Mouse (Mus musculus) frontal cortex, postnatal 14 days (tissue): ENCODE results near the gene Gm14139.
"Not testable (repeated sequence)": the region's sequence is repeated elsewhere in the genome, so short reads cannot be mapped to it uniquely, and the experiment has no call there.

Experiments
- DNase-seq, 2 experiments: peaks; one replicate each; pipeline ENCODE4 v3.0.0; 2022; ENCODE audit warnings: low spot score in 2 of 2

Gene Gm14139

DNA sequence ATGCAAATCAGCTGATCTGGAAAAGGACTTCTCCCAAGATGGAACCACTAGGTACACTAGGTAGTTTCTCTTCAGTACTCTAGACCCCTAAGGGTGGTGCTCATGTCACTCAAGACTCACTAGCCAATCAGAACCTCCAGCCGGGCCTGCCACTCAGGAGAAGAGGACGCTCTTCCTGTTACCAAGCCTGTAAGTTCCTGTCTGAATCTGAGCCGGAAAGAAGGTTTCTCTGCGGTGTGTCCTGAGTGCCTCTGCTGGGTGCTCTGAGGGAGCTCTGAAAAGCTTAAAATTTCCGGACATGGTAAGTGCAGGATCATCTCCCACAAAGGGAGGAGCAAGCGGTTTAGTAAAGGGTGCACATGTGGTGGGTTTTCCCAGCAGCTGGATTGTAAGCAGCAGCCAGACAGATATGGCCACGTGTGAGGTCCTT is at the start of gene Gm14139:
Gene Gm14139 (plus strand): TSS at position 186 of the 430 bp plus-strand sequence.
- not testable (repeated sequence) for DNase-seq

DNA sequence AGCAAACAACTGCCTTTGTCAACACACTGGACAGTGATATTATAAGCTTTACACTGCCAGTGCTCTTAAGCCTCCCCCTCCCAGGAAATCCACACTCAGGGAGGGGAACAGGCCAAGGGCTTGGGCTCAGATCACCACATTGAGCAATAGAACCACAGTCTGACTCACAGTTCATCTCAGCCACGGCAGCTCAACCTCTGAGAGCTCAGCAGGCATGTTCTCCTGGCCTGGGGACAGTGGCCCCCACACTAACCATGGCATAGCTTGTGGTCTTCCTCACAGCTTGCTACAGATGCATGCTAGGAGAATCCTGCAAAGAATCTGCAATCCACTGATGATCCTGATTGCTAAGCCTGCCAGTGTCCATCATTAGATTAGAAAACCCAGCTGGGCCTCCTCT is 49.6 kb upstream of the Gm14139 start:
- not testable (repeated sequence) for DNase-seq

DNA sequence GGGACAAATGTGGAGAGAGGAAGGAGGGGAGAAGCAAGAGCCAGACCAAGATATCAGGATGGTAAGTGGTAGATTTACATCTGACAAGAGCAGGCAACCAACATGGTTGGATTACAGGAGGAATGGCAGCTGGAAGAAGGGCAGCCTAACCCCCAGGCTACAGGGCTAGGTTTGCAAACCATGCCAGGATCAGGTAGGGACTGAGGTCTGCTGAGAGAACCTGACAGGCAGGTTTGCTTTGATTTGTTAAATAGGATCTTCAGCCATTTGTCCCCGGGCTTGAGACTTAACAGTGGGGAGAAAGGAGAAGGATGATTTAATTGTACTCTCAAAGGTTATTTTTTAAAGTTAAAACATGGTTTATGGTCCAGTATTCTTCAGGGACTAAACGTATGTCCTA is 48.8 kb upstream of the Gm14139 start:
- DNase-seq: no peak

DNA sequence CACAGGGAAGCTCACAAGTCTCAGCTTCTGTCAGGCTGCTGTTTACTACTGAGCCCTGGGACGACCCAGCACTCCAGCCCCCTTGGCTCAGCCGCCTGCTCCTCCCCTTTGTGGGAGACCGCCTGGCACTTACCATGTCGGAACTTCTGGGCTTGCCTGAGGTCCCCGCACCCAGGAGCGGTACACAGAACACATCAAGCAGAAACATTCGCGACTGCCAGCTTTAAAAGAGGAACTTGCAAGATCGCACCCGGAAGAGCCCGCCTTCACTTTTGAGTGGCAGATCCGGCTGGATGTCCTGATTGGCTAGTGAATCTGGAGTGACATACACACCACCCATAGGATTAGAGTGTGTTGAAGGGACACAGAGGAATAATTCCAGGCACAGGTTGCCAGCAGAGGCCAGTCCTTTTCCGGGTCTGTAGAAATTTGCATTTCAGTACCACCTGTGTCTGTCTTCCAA is 45.1 kb upstream of the Gm14139 start, which contains the start of gene Zfp120:
Gene Zfp120 (minus strand): TSS at position 274 of the 463 bp plus-strand sequence.
- peak; percentile 80 to 84 for DNase-seq

DNA sequence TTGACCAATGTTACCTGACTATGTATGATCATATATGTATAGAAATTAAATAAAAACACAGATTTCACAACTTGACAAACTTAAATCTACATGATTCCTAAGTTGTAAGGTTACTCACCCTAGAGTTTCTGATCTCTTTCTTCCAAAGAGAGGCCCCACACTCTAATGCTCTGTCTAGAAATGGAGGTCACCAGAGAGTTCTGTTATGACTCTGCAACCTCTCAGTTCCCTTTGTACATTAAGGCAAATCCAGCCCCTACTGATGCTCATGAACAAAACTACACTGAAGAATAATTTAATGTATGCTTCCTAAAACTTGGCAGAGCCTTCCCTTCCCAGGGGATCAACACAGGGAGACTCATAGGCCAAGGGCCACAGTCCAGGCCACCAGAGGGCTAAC is 14.9 kb upstream of the Gm14139 start:
- DNase-seq: no peak

DNA sequence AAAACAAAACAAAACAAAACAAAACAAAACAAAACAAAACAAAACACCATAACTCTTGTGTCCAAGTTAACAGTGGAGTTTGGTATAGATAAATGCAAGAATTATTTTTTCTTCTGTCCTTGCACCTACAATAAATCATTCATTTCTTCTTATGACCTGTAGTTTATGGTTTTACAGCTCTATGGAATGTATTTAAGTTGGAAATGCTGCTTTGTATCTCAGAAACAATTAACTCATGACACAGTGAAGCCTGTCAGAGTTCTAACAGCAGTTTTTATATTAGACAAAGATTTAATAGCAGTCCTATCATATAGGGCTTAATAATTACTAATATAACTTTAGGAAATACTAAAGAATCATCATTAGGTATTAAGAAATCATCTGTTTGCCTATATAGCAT is 7.7 kb upstream of the Gm14139 start:
- DNase-seq: no peak

DNA sequence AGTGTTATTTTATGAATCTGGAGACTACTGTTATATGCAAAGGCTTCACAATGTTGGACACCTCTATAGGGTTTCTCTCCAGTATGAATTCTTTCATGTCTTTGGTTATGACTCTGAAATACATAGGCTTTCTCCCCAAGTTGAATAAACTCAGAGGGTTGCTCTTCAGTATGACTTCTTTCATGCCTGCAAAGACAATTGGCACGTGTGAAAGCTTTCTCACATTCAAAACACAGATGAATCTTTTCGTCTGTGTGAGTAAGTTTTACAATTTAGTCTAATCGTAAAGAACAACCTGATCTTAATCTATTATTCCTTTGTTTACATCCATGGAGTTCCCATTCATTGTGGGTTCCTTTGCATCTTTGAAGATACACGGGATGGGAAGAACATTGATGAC is 2.0 kb upstream of the Gm14139 start, which contains the start of gene Gm10770:
Gene Gm10770 (minus strand): TSS at position 101 of the 400 bp plus-strand sequence.
- not testable (repeated sequence) for DNase-seq

DNA sequence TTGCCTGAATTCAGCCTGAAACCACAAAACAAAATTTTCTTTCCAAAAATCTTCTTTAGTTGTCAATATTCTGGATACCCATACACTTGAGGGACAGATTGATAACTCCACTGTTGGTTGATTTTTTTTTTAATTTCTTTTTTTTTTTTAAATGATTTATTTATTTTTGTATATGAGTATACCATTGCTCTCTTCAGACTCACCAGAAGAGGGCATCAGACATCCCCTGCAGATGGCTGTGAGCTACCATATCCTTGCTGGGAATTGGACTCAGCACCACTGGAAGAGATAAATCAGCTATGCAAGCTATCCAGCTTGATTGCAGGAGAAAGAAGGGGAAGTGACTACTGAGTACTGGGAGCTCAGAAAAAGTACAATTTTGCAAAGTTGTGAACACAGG is 509 bp upstream of the Gm14139 start:
- not testable (repeated sequence) for DNase-seq

DNA sequence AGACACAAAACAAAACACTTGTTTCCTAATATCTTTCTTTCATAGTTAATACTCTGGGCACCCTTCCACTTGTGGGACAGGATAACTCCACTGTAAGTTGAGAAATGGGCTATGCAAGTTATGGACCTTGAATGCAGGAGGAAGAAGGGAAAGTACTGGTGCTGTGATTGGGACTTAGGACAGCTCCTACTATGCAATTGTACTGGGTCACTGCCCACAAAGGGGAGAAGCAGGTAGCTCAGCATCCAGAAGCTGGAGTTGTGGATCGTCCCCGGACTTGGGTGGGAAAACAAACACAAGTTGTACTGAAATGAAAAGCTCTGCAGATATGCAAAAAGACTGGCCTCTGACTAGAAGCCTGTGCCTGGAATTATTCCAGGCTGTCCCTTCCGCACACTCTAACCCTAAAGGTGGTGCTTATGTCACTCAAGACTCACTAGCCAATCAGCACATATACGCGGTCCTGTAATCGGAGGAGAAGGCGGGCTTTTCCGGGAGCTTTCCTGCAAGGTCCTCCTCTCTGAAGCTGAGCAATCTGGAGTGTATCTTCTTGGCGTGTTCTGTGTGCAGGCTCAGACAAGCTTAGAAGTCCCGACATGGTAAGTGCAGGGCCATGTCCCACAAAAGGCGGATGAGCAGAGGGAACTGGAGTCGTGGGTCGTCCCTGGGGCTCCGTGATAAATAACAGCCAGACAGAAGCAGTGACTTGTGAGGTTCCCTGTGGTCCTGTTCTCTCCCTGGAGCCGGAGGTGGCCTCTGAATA is 36.2 kb downstream of the Gm14139 start, which contains the start of gene Zfp937:
Gene Zfp937 (plus strand): TSS at position 474 of the 763 bp plus-strand sequence.
- DNase-seq: peak; percentile 74 to 80

DNA sequence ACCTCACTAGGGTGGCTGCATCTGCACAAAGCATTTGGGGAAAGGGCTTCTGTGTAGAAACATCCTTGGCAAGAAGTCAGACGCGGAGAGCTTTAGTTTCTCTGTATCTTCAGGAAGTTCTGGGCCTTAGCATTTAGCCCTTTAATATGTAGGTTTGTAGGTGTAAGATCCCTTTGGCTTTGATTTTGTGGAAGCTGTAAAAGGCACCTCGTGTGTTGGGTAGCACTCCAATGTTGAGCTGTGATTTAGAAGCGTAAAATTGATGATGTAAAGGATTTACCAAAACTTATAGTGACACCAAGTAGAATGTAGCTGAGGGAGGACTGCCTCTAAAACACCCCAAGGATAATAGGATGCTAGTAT is 36.8 kb downstream of the Gm14139 start:
- DNase-seq: not testable (repeated sequence)

DNA sequence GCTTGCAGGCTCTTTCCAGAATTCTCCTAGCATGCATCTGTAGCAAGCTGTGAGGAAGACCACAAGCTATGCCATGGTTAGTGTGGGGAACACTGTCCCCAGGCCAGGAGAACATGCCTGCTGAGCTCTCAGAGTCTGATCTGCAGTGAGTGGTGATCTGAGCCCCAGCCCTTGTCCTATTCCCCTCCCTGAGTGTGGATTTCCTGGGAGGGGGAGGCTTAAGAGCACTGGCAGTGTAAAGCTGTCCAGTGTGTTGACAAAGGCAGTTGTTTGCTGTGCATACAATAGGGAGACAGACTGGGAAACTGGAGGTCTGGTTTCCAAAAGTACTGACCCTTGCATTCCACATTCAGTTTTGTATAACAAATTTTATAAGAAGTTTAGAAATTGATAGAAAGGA is 41.7 kb downstream of the Gm14139 start:
- DNase-seq: not testable (repeated sequence)
